8 mouse cellular contexts compared by ENCODE assay signal in the genomic region with DNA sequence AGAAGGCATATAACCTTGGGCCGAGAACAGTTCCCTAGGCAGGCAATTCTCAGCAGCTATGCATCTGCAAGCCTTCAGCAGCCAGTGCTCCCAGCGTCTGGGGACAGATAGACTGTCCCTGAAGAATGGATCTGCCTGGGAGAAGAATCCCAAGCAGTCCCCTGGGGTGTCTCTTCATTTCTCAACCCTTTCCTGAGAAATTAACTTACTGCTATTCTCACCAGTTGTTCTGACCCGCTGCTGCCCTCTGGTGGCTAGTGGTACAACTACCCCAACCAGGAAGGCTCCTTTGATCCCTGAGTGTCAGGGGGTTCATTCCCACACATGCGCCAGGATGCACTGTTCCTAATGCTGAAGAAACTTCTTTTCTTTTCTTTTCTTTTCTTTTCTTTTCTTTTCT.
DNase-seq lines count a peak whose midpoint lies in the region; ATAC-seq lines count a peak whose summit lies in the region.

No protein-coding gene starts in this region.

- no peak overlapping the region for H3K9ac ChIP-seq in midbrain, embryonic 15.5 days
- H3K9ac ChIP-seq in limb, embryonic 11.5 days (ENCODE audit: low read length): no peak overlapping the region

- 0 out of 2 replicates have a peak, but pooled peaks cover 4% of the 10 kb centered on the region for H3K4me1 ChIP-seq in midbrain, embryonic 10.5 days
- peaks cover 5% of the 10 kb centered on the region; the same call in 1 of the 2 replicates for H3K4me1 ChIP-seq in midbrain, embryonic 15.5 days
- H3K4me1 ChIP-seq in limb, embryonic 11.5 days (ENCODE audit: control insufficient read depth, insufficient read depth, low read length): no peaks in the 10 kb centered on the region

- DNase-seq in midbrain, embryonic 10.5 days (ENCODE audit: low spot score): peak; percentile 68
- DNase-seq in brain, adult 2 months (ENCODE audit: low read depth, low spot score): peak; percentile 78
- peak; percentile 63 for DNase-seq in forelimb bud, embryonic 11.5 days (ENCODE audit: low read depth, low spot score)
- DNase-seq in limb, embryonic 11.5 days (ENCODE audit: low spot score): peak; percentile 84
- DNase-seq in ovary, postnatal 14 days (ENCODE audit: low spot score): peak; percentile 74
- peak; percentile 53 for DNase-seq in thymus, postnatal 14 days

- ATAC-seq in midbrain, embryonic 15.5 days (replicated peaks): no peak
- peak; percentile 50 for ATAC-seq in inflammation-experienced regulatory T-cells, adult 6 months
- no peak for ATAC-seq in limb, embryonic 11.5 days (ENCODE audit: insufficient number of reproducible peaks, low FRiP score, low TSS enrichment, low read depth)

- WGBS in midbrain, embryonic 10.5 days: 43% methylated on average over 4 of the region's 4 CpGs
- 40% methylated on average over 4 of the region's 4 CpGs for WGBS in midbrain, embryonic 15.5 days
- WGBS in limb, embryonic 11.5 days: 41% methylated on average over 4 of the region's 4 CpGs

- H3K36me3 ChIP-seq in midbrain, embryonic 10.5 days: no peaks in the 10 kb centered on the region
- H3K36me3 ChIP-seq in midbrain, embryonic 15.5 days (replicated peaks): no peaks in the 10 kb centered on the region
- H3K36me3 ChIP-seq in limb, embryonic 11.5 days (ENCODE audit: control insufficient read depth, insufficient read depth, low read length): no peaks in the 10 kb centered on the region

- H3K27me3 ChIP-seq in midbrain, embryonic 10.5 days (ENCODE audit: low read depth, poor library complexity, severe bottlenecking): no peaks in the 10 kb centered on the region
- no peaks in the 10 kb centered on the region for H3K27me3 ChIP-seq in midbrain, embryonic 15.5 days (replicated peaks)
- no peaks in the 10 kb centered on the region for H3K27me3 ChIP-seq in limb, embryonic 11.5 days (ENCODE audit: control insufficient read depth, insufficient read depth, low read length)

- H3K4me2 ChIP-seq in midbrain, embryonic 15.5 days: no peak overlapping the region
- no peak overlapping the region for H3K4me2 ChIP-seq in limb, embryonic 11.5 days (ENCODE audit: low read depth, severe bottlenecking)

- H3K9me3 ChIP-seq in midbrain, embryonic 10.5 days (replicated peaks): no peaks in the 10 kb centered on the region
- H3K9me3 ChIP-seq in midbrain, embryonic 15.5 days: no peaks in the 10 kb centered on the region
- no peaks in the 10 kb centered on the region for H3K9me3 ChIP-seq in limb, embryonic 11.5 days (ENCODE audit: control insufficient read depth, low read length)

- H3K4me3 ChIP-seq in midbrain, embryonic 10.5 days: no peak overlapping the region
- H3K4me3 ChIP-seq in midbrain, embryonic 15.5 days: no peak overlapping the region
- no peak overlapping the region for H3K4me3 ChIP-seq in limb, embryonic 11.5 days (ENCODE audit: low read depth, low read length)

- H3K27ac ChIP-seq in midbrain, embryonic 10.5 days (replicated peaks): no peak overlapping the region
- no peak overlapping the region for H3K27ac ChIP-seq in midbrain, embryonic 15.5 days
- no peak overlapping the region for H3K27ac ChIP-seq in limb, embryonic 11.5 days (replicated peaks; ENCODE audit: low read depth, low read length)
